Mouse (Mus musculus) lung, postnatal 14 days (tissue): ENCODE data around the gene Olfr798.

Experiments
- DNase-seq: peaks from one replicate; pipeline ENCODE4 v3.0.0; 2021

The Olfr798 gene

DNA sequence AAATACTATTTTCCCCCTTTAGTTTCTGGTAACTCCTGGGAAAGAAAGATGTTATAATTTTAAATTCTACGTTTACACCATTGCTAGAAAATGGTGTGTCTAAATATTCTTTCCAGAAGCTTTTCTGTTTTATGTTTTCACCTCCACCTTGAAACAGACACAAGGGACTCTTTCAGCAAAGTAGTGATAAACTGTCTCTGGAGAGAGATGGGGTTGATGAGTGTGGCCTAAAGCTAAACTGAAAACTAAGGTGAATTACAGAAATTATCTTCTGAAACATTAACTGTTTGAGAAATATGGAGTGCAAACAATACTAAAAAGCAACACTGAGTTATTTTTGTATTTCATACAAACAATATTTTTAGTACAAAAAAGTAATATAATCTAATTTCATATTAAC is at the start of gene Olfr798:
TSS of gene Olfr798 (minus strand) at position 101 of the 400 bp plus-strand sequence.
- no peak for DNase-seq

DNA sequence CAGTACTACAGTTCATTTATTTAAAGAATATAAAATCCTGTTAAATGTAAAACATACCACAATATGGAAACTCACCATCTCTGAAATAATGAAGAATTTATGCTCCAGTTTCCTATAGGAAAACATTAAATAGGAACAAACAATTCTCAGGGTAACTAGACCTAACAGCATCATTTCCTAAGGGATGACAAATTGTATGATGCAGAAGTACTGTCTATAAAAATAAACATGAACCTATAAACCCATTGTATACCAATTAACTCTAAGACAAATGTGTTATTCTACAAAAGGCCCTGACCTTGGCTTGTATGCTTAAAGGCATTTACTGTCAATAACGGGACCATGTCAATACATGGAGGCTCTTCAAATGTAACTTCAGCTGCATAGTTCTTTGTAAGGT is 46.0 kb upstream of the Olfr798 start, which contains the start of gene Olfr801:
TSS of gene Olfr801 (minus strand) at position 101 of the 400 bp plus-strand sequence.
- DNase-seq = no peak

DNA sequence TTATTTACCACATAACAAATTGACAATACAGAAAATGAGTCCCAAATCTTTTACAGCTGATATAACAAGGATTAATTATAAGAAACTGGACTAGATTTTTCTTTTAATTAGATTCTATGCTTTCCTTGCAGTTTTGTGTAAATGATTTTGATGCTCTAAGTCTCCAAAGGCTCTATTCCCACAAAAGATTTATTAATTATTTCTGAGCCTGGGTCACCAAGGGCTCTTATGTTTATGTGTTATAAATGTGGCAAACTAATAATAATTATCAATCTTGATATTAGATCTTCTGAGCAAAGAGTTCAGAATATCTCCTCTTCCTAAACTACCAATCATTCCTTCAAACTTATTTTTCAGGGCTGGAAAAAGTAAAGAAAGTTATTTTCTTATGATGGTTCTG is 29.7 kb upstream of the Olfr798 start, which contains the start of gene Olfr800:
TSS of gene Olfr800 (plus strand) at position 301 of the 400 bp plus-strand sequence.
- no peak for DNase-seq

DNA sequence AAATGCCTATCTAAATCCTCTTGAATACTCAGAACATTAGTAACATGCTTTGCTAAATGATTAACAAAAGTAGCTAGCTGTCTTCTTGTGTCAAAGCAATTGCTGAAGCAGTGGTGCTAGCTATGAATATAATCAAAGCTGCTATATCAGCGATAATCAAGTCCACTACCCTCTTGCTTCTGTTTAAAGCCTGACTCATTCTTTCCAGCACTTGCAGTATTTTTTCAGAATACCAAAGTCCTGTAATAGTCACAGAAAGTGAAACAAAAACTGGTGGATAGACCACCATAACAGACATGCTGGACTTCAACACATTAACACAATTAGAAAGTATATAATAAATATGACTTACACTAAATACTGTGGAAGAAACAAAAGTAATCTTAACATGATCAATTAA is 24.0 kb upstream of the Olfr798 start:
- no peak for DNase-seq

DNA sequence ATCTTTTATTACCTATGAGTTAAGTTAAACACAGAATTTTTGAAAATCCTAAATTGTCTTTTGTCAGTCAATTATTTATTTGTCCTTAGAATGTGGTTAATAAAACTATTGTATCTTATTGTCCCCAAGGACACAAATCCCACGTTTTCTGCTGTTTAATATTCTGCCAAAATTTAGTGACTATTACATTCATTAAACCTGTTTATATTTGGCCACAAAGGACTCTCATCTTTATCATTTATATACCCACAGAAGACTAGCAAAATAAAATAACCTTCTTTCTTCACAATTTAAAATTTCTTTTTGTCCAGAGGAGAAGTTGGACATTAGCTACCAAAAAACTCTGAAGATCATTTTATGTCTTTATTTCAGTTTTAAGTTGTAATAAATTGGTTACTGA is 9.4 kb upstream of the Olfr798 start, which contains the start of gene Olfr799:
TSS of gene Olfr799 (plus strand) at position 301 of the 400 bp plus-strand sequence.
- no peak for DNase-seq

DNA sequence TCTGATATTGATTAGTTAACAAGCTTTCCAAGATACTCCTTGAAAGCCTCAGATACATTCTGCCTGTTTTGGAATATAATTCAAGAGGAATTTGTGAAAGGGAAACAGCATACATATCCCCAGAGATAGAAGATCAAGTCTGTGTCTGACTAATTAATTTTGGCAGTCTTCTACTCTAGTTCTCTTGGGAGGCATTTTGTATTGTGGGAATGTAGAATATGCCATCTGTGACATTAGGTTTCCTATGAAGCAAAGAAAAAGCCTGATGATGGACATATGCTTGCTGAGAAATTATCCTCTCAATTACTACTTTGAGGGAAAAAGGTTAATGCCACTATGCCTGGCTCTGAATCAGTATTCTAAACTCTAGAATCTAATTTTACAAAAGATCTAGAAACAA is 4.5 kb downstream of the Olfr798 start:
- DNase-seq = no peak

DNA sequence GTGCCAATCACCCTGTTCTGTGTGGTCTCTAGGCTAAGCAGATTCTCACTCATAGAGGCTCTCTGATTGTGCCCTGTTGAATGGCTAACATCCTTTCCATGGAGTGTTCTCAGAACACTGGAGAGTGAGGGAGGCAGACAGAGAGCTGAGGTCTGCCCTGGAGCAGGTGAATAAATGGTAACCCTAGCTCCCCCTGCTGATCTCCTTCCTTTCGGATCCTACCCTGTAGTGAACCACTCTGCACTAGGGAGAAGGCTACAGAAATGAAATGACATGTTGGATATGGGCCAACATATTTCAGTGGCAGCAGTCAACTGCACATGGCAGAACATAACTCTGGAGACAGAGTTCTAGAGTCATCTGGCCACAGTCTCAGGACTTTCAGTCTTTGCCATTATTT is 6.0 kb downstream of the Olfr798 start:
- DNase-seq = no peak

DNA sequence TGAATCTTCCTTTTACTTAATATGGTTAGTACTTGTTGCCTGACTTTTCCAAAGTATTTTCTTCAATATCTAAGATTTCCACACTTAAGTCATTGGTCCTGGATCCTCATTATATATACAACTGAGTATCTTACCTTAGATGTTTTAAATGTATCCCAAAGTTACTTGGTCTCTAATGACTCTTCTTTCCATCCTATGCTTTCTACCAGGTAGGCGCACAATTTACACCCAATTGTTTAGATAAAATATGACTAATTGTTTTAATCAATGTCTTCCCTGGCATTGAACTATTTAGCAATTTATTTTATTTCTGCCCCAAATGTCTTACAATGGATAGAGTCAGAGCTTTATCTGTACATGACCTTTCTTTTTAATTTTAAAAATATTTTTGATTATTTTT is 15.3 kb downstream of the Olfr798 start, which contains the start of gene Olfr796:
TSS of gene Olfr796 (minus strand) at position 101 of the 400 bp plus-strand sequence.
- DNase-seq = no peak

DNA sequence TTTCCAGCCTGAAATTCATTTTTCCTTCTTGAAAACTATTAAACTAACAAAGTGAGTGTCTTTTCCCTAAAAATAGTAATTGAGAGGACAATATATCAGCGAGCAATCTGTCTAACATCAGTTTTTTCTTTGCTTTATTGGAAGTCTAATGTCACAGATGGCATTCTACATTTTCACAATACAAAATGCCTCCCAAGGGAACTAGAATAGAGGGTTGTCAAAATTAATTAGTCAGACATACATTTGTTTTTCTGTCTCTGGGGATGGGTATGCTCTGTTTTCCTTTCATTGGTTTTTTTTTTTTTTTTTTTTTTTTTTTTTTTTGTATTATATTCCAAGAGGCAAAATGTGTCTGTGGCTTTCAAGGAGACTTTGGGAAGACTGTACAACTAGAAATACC is 50.7 kb downstream of the Olfr798 start:
- no peak for DNase-seq
